Mouse (Mus musculus) intestine, postnatal 0 days (tissue): ENCODE results near the gene Alyref. TPM values are rescaled to one million over a fixed set of nuclear protein-coding genes. Genes with fewer than 3 reads are reported as not detected.

Experiments
- ATAC-seq: fragments of 200-750 bp; cut with Nextera tagmentation; 2 replicates; pipeline ENCODE4 v1.8.0; 2017; ENCODE audit warnings: mild to moderate bottlenecking, moderate TSS enrichment, moderate library complexity
- H3K27ac ChIP-seq: fragments of 300-500 bp; sonication (generic); 2 replicates; pipeline ENCODE4 v1.5.1; 2014; ENCODE audit warnings: mild to moderate bottlenecking, low read depth, low read length, moderate library complexity
- H3K27me3 ChIP-seq: fragments of 300-500 bp; sonication (generic); replicated peaks from 2 replicates; pipeline ENCODE4 v1.6.1; 2014; ENCODE audit warnings: low read length, mixed read lengths; ENCODE audit not compliant: control insufficient read depth, insufficient read depth
- H3K36me3 ChIP-seq: fragments of 300-500 bp; sonication (generic); 2 replicates; pipeline ENCODE4 v1.6.1; 2014; ENCODE audit warnings: mild to moderate bottlenecking, moderate library complexity; ENCODE audit not compliant: control insufficient read depth, insufficient read depth
- H3K4me1 ChIP-seq: fragments of 300-500 bp; sonication (generic); replicated peaks from 2 replicates; pipeline ENCODE4 v1.6.1; 2014; ENCODE audit warnings: antibody characterized with exemption, low read length, mixed read lengths; ENCODE audit not compliant: control insufficient read depth, insufficient read depth
- H3K4me2 ChIP-seq: fragments of 300-500 bp; sonication (generic); replicated peaks from 2 replicates; pipeline ENCODE4 v1.6.1; 2014; ENCODE audit warnings: low read depth, mild to moderate bottlenecking, moderate library complexity
- H3K4me3 ChIP-seq: fragments of 300-500 bp; sonication (generic); 2 replicates; pipeline ENCODE4 v1.5.1; 2014; ENCODE audit warnings: low read depth, low read length
- H3K9ac ChIP-seq: fragments of 300-500 bp; sonication (generic); 2 replicates; pipeline ENCODE4 v1.6.1; 2014; ENCODE audit warnings: mild to moderate bottlenecking, low read depth, low read length
- H3K9me3 ChIP-seq: fragments of 300-500 bp; sonication (generic); 2 replicates; pipeline ENCODE4 v1.6.1; 2016; ENCODE audit warnings: mixed run types; ENCODE audit not compliant: control insufficient read depth
- CTCF ChIP-seq: sonication (generic); IDR thresholded peaks from 2 replicates; pipeline ENCODE4 v1.5.1; 2016; ENCODE audit warnings: low read depth, mild to moderate bottlenecking, control low read depth, antibody characterized with exemption, moderate library complexity
- WGBS: fragments of 180-500 bp; shearing (Covaris S2); extraction: QIAGEN DNeasy Blood & Tissue Kit; methylation state at CpG from one replicate; pipeline ENCODE4 v1.1.7; 2014; 5-methylcytosine and 5-hydroxymethylcytosine counted together
- polyA plus RNA-seq: library from polyadenylated mRNA; unstranded; fragments of >200 nt; fragmentation: Nextera tagmentation; extraction: Ambion mirVana; gene quantifications from 2 replicates; pipeline ENCODE4 v1.2.1, GENCODE M21; 2015

The Alyref gene
- polyA plus RNA-seq, 1 experiment from 2014 or later, result 226 TPM

DNA sequence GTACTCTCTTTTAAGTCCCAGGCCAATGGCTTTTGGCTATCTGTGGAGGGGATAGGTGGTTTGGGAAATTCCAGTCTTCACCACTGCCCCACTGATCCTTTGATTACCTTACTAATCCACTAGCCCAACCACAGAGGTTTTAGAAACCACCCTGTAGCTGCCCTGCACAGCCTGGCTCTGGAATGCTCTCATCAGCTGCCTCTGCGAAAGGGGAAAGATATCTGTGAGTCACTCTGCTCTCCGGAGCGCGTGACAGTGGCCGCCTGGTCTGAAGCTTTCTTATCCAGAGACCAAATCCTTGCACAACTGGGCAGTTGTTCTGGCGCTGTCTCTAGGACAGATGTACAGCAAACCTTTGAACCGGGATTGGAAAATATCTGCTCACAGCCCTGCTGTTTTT lies 43.3 kb downstream of the Alyref start:
- 37% methylated on average over 7 of the region's 7 CpGs for WGBS
- Histone ChIP-seq H3K36me3 (peaks cover 10% of the 10 kb centered on the region), H3K4me1 (0 out of 2 replicates have a peak, but pooled peaks cover 4% of the 10 kb centered on the region), H3K4me2 (no peak overlapping the region), H3K27me3 (no peaks in the 10 kb centered on the region), H3K27ac (peak overlapping the region; percentile 84), H3K4me3 (no peak overlapping the region), H3K9me3 (no peaks in the 10 kb centered on the region), H3K9ac (no peak overlapping the region)
- TF ChIP-seq CTCF, result no peak
- ATAC-seq, result peak; percentile 81

GRCm38 (mm10) chr11:120552736-120553135 lies 45.4 kb downstream of the Alyref start:
- no peaks in the 10 kb centered on the region; the same call in 1 of the 2 replicates for H3K36me3 ChIP-seq
- no peak for ATAC-seq
- no peaks in the 10 kb centered on the region for H3K9me3 ChIP-seq
- TF ChIP-seq CTCF, result no peak
- H3K27ac ChIP-seq, result no peak overlapping the region
- WGBS, result 70% methylated on average over 5 of the region's 5 CpGs
- 0 out of 2 replicates have a peak, but pooled peaks cover 10% of the 10 kb centered on the region for H3K4me1 ChIP-seq
- no peak overlapping the region for H3K9ac ChIP-seq
- H3K4me2 ChIP-seq, result no peak overlapping the region
- no peaks in the 10 kb centered on the region for H3K27me3 ChIP-seq
- H3K4me3 ChIP-seq, result no peak overlapping the region

- ATAC-seq, result no peak
- WGBS, result 94% methylated on average over 28 of the region's 28 CpGs
- H3K4me1 ChIP-seq, result peaks cover 16% of the 10 kb centered on the region; the same call in 1 of the 2 replicates
- H3K27me3 ChIP-seq, result no peaks in the 10 kb centered on the region
- no peaks in the 10 kb centered on the region for H3K9me3 ChIP-seq
- no peak for TF ChIP-seq CTCF
- peak within 1 kb of the TSS; percentile 86; the same call in 1 of the 2 replicates for H3K9ac ChIP-seq
- no peaks in the 10 kb centered on the region; the same call in 1 of the 2 replicates for H3K36me3 ChIP-seq
- peak within 1 kb of the TSS; percentile 98 for H3K27ac ChIP-seq
- peak within 1 kb of the TSS; percentile 73 for H3K4me2 ChIP-seq
- H3K4me3 ChIP-seq, result peak within 1 kb of the TSS; percentile 75
These were observed 47.2 kb downstream of the Alyref start, which contains the start of gene Ppp1r27 for GRCm38 (mm10) chr11:120550810-120551440. Gene Ppp1r27, minus strand, starts transcription at chr11:120551132.

- WGBS, result 63% methylated on average over 11 of the region's 11 CpGs
- no peaks in the 10 kb centered on the region; the same call in 1 of the 2 replicates for H3K36me3 ChIP-seq
- peak overlapping the region; percentile 86; the same call in 1 of the 2 replicates for H3K9ac ChIP-seq
- no peaks in the 10 kb centered on the region for H3K27me3 ChIP-seq
- H3K4me2 ChIP-seq, result peak overlapping the region; percentile 73
- peaks cover 16% of the 10 kb centered on the region; the same call in 1 of the 2 replicates for H3K4me1 ChIP-seq
- H3K27ac ChIP-seq, result peak overlapping the region; percentile 98
- no peak for ATAC-seq
- peak overlapping the region; percentile 75 for H3K4me3 ChIP-seq
- TF ChIP-seq CTCF, result no peak
- H3K9me3 ChIP-seq, result no peaks in the 10 kb centered on the region
These were observed 48.0 kb downstream of the Alyref start for GRCm38 (mm10) chr11:120549986-120550809.

DNA sequence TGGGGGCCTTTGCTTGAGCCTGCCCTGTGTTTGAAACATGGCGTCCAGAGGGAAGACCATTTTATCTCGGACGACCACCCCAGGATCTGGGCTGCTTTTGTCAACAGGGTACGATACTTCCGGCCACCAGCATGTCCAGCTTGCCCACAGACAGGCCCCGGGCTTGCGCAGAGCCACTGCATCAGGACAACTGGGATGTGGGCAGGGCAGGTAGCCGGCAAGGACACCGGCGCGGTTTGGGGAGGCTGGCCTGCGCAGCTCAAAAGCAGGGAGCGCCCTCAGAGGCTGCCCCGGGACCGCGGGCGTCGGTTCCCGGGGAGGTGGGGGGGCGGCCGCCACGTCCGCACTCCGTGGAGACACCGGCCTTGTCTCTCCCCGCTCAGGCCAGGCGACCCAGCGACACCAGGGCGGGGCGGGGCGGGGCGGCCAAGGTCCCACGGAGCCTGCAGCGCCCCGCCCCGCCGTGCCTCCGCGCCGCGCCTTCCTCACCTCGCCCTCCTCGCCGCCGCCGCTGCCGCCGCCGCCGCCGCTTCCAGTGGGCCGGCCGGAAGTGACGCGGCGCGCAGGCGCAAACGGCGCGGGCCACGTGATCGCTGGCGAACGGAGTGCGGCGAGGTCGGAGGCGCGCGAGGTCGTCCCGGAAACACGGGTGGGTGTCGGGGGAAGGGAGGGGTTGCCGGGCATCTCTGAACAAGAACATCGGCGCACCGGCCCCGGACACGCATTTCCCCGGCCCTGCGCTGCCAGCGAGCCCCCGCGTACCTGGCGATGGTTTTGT lies 48.8 kb downstream of the Alyref start, which contains the start of gene Mcrip1:
Gene Mcrip1 (minus strand): TSS at position 560 of the 778 bp plus-strand sequence.
- no peak for TF ChIP-seq CTCF
- Histone ChIP-seq H3K4me1 (peaks cover 16% of the 10 kb centered on the region; the same call in 1 of the 2 replicates), H3K4me3 (peak within 1 kb of the TSS; percentile 75), H3K27ac (peak within 1 kb of the TSS; percentile 98), H3K27me3 (no peaks in the 10 kb centered on the region), H3K4me2 (peak within 1 kb of the TSS; percentile 73), H3K9ac (peak within 1 kb of the TSS; percentile 86), H3K9me3 (no peaks in the 10 kb centered on the region), H3K36me3 (peaks cover 6% of the 10 kb centered on the region; the same call in 1 of the 2 replicates)
- ATAC-seq, result peak; percentile 84
- WGBS, result under 1% methylated on average over 54 of the region's 87 CpGs
